Mouse (Mus musculus): Measurements from ENCODE around the gene Gm15217.

Gm15217 gene

GRCm38 (mm10) chr14:46389438-46390248, 10.4 kb downstream of the Gm15217 start:
- in situ Hi-C loops (cut with MboI; ENCODE audit: low pct_unique_long_range_greater_than_20kb in 1 of 2, low sequenced_read_pairs in 2 of 2, unreplicated experiment in 1 of 2): no loop called here

DNA sequence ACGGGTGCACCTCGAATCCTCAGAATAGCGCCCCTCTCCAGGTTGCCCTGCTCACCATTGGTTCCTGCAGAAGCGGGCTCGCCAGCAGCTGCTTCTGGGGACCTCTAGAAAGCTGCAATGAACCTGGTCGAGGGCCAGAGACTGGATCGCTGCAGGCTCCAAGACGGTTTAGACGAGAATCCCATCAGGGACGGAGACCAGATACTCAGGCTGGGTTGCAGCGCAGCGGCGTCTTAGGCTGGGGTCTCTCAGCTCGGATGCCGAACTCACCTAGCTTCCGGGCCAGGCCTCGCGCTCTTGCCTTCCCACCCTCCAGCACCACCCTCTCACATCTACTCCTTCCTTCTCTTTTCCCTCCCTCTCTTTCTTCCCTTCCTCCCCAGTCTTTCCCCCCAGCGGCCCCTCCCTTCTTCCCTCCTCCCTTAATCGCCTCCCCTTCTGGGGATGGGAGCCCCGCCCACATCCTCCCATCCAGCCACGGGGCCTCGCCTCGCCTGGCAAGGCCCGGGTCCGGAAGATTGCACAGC, 11.1 kb downstream of the Gm15217 start, which contains the start of gene Bmp4:
TSS of gene Bmp4 (minus strand) at position 421 of the 527 bp plus-strand sequence.
- in situ Hi-C loops (cut with MboI; ENCODE audit: low pct_unique_long_range_greater_than_20kb in 1 of 2, low sequenced_read_pairs in 2 of 2, unreplicated experiment in 1 of 2): no loop called here

- in situ Hi-C loops (cut with MboI; ENCODE audit: low pct_unique_long_range_greater_than_20kb in 1 of 2, low sequenced_read_pairs in 2 of 2, unreplicated experiment in 1 of 2): no loop called here
Observed at GRCm38 (mm10) chr14:46391621-46392170, 12.5 kb downstream of the Gm15217 start.

GRCm38 (mm10) chr14:46398091-46398695, 19.0 kb downstream of the Gm15217 start:
- in situ Hi-C loops (cut with MboI; ENCODE audit: low pct_unique_long_range_greater_than_20kb in 1 of 2, low sequenced_read_pairs in 2 of 2, unreplicated experiment in 1 of 2): no loop called here

DNA sequence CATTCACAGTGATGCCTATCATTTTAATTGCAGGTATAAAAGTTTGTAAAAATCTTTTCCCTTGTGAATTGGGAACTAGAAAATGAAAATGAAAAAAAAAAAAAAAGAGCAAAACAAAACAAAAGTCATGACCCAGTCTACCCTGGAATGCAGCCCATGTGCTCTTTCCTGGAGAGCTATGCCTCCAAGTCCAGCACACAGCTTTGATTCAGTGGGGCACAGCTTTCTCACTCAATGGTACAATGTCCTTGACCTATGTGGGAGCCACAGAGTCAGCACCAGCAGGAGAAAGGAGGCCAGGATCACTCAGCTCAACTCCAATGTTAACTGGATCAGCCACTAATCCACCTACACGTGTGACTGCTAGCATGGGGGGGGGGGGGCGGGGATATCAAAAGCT, 20.7 kb downstream of the Gm15217 start:
- in situ Hi-C loops (cut with MboI; ENCODE audit: low pct_unique_long_range_greater_than_20kb in 1 of 2, low sequenced_read_pairs in 2 of 2, unreplicated experiment in 1 of 2): no loop called here

GRCm38 (mm10) chr14:46408319-46408718, 29.1 kb downstream of the Gm15217 start:
- in situ Hi-C loops (cut with MboI; ENCODE audit: low pct_unique_long_range_greater_than_20kb in 1 of 2, low sequenced_read_pairs in 2 of 2, unreplicated experiment in 1 of 2): no loop called here

DNA sequence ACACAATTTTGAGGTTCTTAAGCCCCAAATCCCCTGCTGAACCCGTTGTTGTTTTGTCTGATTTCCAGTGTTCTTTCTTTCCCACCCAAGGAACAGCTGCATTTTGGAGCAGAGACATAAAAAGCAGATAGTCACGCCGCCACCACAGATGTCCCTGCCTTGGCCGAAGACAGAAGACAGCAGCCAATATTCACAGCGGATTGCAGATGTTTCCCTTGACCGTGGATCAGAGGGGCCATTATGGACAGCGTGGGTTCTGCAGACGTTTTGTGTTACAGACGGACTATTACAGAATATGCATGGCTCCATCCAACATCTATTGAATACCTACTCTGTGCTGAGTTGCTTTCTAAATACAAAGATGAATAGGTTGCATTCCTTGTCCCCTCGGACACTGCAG, 29.8 kb downstream of the Gm15217 start:
- in situ Hi-C loops (cut with MboI; ENCODE audit: low pct_unique_long_range_greater_than_20kb in 1 of 2, low sequenced_read_pairs in 2 of 2, unreplicated experiment in 1 of 2): no loop called here

GRCm38 (mm10) chr14:46410557-46411120, 31.4 kb downstream of the Gm15217 start:
- in situ Hi-C loops (cut with MboI; ENCODE audit: low pct_unique_long_range_greater_than_20kb in 1 of 2, low sequenced_read_pairs in 2 of 2, unreplicated experiment in 1 of 2): no loop called here

GRCm38 (mm10) chr14:46412497-46413000, 33.3 kb downstream of the Gm15217 start:
- in situ Hi-C loops (cut with MboI; ENCODE audit: low pct_unique_long_range_greater_than_20kb in 1 of 2, low sequenced_read_pairs in 2 of 2, unreplicated experiment in 1 of 2): no loop called here

DNA sequence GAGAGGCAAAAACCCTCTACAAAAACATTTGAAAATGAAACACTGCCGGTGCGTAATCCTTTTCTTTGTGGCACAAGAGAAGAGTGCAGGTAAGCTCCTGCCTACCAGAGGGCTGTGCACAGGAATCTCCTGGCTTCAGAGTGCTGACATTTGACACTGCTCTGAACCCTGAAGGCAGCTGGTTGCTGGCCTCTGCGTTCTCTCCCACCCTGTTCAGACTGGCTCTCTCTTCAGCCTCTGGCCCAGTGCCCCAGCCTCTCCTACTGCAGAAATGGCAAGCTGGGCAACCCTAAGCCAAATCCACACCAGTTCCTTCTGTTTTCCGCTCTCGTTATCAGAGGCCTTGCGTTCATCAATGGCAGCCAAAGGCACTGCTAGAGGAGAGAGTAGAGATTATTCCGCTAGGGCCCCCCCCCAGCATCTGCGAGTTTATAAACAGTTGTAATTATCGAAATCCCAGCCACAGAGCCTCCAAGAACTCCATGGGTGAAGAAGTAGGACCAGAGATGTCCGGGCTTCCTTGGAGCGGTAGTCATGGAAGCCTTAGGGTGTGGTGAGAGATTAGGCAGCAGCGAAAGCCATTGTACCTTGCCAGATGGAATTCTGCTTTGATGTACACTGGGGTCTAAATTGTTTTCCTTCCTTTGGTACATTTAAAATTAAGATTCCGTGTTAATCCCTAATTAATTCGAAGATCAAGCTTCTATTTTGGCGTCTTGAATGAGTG, 39.3 kb downstream of the Gm15217 start:
- in situ Hi-C loops (cut with MboI; ENCODE audit: low pct_unique_long_range_greater_than_20kb in 1 of 2, low sequenced_read_pairs in 2 of 2, unreplicated experiment in 1 of 2): no loop called here

DNA sequence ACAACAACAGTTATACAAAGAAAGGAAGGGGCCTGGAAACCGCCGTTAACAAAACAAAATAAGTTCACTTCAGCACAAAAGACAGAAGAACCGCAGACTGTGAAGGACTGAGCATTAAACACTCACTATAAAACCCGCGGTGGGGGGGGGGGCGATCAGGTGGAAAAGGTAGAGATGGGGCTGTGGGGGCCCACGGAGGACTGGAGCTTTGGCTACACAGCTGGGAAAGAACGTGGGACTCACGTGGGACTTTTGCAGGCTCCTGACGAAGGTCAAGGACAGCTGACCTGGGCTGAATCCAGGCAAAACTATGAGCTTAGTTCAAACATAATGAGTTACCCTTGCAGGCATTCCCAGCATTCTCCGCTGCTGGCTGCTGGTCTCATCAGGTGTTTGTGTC, 40.1 kb downstream of the Gm15217 start:
- in situ Hi-C loops (cut with MboI; ENCODE audit: low pct_unique_long_range_greater_than_20kb in 1 of 2, low sequenced_read_pairs in 2 of 2, unreplicated experiment in 1 of 2): no loop called here

GRCm38 (mm10) chr14:46421823-46422222, 42.6 kb downstream of the Gm15217 start:
- in situ Hi-C loops (cut with MboI; ENCODE audit: low pct_unique_long_range_greater_than_20kb in 1 of 2, low sequenced_read_pairs in 2 of 2, unreplicated experiment in 1 of 2): no loop called here

DNA sequence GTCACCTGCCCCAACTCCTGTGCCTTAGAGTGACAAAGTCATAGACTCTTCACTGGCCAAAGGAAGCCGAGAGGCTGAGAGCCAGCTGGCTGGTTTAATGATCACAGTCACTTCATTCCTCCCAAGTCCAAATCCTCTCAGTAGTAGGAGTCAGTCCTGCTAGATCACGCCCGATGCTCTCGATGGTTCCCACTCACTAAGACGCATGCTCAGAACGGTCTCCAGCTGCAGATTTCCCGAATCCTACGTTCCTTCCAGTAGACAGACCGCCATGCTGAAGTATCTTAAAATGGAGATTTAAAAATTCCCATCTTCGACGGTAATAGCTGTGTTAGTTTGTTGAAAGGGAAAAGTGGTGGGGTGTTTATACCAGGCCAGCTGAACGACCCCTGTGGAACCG, 48.0 kb downstream of the Gm15217 start:
- in situ Hi-C loops (cut with MboI; ENCODE audit: low pct_unique_long_range_greater_than_20kb in 1 of 2, low sequenced_read_pairs in 2 of 2, unreplicated experiment in 1 of 2): no loop called here

DNA sequence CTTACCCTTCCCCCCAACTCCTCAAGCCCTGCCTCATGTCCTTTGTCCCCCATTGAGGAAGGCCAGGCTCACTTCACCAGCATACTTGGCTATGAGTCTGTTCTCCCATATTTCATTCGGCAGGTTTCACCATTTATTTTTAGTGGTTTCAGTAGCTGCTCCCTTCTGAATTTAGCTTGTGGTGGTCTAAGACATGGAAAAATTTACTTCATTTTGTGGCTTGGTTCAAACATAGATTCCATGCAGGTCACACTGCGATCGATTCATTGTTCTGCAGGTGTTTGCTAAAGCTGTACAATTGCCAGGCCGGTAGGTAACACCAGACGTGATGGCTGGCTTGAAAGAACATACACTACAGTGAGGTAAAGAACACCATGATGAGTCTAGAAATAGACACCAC, 51.0 kb downstream of the Gm15217 start:
- in situ Hi-C loops (cut with MboI; ENCODE audit: low pct_unique_long_range_greater_than_20kb in 1 of 2, low sequenced_read_pairs in 2 of 2, unreplicated experiment in 1 of 2): no loop called here

Data from mouse embryonic stem cell (cell line).